Mouse (Mus musculus): ENCODE measurements around the gene Runx2.

Gene Runx2

DNA sequence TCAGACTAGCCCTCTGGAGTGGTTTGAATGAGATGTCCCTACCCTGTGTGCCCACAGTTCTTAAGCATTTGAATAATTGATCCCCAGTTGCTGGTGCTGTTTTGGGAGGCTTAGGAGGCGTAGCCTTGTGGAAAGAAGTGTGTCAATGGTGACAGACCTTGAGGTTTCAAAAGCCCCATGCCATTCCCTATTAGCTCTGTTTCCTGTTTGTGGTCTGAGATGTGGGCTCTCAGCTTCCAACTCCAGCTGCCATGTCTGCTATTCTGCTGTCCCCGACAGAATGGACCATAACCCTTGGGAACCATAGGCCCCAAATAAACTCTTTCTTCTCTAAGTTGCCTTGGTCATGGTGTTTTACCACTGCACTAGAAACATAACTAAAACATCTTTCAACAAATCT lies 194.1 kb downstream of the Runx2 start:
- no peak for DNase-seq (ENCODE audit: low spot score in 2 of 2)

DNA sequence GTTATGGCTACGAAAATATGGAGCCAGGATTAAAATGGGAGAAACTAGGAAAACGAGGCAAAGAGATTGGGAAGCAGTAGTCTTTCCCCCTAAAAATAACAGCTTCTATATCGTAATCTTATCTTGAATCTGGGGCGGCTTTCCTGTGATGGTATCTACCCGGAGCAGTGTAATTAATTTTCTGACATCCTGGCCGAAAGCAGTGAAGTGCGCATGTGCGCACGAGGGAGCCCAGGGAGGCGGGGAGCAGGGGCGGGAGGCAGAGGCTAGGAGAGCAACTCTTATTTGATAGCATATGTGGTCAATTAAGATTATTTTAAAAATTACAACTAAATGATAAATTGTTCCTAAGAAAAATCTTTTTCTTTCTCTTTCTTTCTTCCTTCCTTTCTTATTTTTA lies 195.9 kb downstream of the Runx2 start:
- DNase-seq (ENCODE audit: low spot score in 2 of 2): peak; percentile 44 to 51

DNA sequence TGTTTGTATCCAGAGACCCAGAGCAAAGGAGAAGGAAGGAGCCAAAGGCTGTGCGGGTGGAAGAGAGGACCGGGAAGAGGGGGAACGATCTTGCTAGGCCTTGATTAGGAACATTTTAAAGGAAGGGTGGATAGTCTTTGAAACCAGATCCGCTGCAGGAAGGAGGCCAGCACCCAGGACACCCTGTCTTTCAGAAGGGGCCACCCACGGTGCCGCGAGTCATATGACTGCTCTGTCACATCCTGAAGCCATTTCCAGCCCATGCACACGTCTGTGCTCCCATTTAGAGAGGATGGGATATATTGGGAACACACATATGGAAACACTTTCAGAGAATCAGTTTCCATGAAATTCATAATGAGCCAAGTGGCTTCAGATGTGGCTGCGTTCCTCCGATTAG lies 196.4 kb downstream of the Runx2 start:
- DNase-seq (ENCODE audit: low spot score in 2 of 2): peak; percentile 74 to 79

DNA sequence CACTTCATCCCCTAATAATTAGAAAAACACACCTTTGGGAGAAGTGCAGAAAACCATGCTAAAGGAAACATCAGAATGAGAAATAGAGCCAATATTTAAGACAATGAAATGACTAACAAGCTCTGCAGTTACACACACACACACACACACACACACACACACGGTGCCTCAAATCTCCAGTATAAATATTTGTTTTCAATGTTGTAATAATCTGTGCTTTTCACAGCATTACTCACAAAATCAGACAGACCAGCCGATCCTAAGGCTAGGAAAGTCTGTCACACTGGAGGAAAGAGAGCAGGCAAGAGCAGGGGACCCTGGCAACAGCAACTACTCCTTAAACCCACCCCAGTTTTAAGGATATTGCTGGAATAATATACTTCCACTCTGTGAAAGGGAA lies 196.9 kb downstream of the Runx2 start:
- DNase-seq (ENCODE audit: low spot score in 2 of 2): no peak

- DNase-seq (ENCODE audit: low spot score in 2 of 2): peak; percentile 68 to 78
Observed at GRCm38 (mm10) chr17:44613716-44614715, 200.6 kb downstream of the Runx2 start.

GRCm38 (mm10) chr17:44612641-44613040 lies 202.0 kb downstream of the Runx2 start:
- no peak for DNase-seq (ENCODE audit: low spot score in 2 of 2)

DNA sequence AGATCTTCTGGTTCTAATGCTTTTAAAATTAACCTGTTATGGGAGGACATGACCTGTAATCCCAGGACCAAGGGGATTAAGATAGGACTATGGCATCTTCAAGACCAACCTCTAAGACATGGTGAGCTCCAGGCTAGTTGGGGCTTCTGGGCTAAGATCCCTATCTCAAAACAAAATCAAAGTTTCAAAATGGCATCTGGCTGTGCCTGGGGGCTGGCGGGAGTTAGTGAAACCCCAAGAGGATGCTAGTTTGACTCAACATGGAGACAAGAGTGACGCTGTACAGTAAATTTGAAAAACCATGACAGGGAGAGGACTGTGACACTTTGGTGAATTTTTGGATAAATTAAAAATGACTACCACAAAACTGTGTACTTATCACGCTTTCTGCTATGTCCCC lies 202.6 kb downstream of the Runx2 start:
- no peak for DNase-seq (ENCODE audit: low spot score in 2 of 2)

GRCm38 (mm10) chr17:44611543-44611942 lies 203.1 kb downstream of the Runx2 start:
- DNase-seq (ENCODE audit: low spot score in 2 of 2): no peak

DNA sequence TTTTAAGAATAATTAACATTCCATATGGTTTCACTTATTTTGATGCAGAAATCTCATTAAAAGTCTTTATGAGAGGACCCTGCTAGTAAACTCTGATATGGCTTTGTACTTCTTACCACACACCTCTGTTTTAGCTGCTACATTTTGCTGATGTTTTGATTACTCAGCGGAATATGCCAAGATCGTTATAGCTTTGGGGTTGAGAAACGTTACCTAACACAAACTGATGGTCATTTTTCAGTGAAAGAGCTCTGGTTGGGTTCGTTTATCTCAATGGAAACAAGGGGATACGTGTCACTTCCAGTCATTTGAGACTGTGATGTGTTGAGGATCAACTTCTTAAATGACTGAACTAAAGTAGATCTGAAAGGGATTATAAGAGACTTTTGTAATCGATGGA lies 203.8 kb downstream of the Runx2 start:
- DNase-seq (ENCODE audit: low spot score in 2 of 2): no peak

DNA sequence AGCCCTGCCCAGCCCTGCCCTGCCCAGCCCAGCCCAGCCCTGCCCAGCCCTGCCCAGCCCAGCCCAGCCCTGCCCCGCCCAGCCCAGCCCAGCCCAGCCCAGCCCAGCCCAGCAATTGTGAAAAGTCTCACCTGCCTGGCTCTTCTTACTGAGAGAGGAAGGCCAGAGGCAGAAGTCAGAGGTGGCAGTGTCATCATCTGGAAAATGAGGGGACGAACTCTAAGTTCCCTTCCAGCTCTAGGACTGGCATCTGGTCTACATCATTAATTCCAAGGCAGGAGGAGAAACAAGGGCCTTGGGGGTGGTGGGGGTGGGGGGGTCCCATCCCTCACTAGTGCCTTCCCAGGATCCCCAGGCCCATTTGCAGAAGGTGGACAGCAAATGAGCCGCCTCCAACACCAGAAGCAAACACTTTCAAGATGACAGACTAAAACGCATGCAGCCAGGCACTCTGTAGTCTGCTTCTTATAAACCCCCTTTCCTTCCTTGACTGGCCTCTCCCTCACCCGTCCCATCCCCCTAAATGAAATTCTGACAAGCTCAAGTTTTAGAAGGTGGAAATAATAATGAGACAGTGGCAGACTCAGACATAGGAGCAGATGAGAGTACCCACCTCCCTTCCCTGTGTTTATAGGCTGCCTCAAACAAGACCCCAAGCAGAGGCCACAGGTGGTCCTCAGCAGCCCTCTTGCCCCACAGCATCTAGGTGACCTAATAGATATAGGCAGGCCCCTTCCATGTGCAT lies 204.5 kb downstream of the Runx2 start:
- DNase-seq (ENCODE audit: low spot score in 2 of 2): no peak

DNA sequence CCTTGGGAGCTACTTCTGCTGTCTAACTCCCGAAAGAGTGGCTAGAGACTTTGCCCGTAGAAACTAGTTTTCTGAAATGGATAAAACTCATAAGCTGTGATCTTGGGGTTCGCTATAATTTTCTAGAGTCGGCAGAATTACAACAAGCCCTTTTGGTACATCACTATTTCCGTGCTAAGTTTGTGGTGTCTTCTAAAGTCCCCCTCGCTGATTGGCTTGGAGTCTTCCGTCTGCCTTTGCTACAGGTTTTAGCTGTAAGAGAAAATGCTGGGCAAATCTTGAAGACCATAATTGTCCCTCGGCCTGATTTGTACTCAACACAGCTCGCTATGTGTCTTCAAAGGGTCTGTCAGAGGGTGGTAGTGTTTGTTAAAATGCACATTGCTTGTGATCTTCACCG lies 205.2 kb downstream of the Runx2 start:
- DNase-seq (ENCODE audit: low spot score in 2 of 2): no peak

GRCm38 (mm10) chr17:44608907-44609306 lies 205.7 kb downstream of the Runx2 start:
- DNase-seq (ENCODE audit: low spot score in 2 of 2): no peak

DNA sequence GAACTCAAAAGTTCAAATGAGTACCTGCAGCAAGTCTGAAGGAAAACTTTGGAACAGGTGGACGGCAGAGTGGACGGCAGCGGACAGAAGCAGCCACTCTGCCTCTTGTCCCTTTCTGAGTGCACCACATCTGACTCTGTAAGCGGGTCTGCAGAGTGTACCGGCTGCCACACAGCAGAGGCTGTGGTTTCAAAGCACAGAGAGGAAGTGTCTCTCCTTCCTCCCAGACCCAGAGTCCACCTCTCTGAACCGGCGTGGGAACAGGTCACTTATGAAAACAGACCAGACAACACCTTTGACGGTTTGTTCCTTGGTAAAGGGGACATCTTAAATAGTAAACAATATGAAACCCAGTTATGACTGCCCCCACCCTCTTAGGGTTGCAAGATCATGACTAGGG lies 207.2 kb downstream of the Runx2 start:
- DNase-seq (ENCODE audit: low spot score in 2 of 2): no peak

- DNase-seq (ENCODE audit: low spot score in 2 of 2): no peak
Observed at GRCm38 (mm10) chr17:44606245-44606644, 208.4 kb downstream of the Runx2 start.

GRCm38 (mm10) chr17:44605749-44606148 lies 208.8 kb downstream of the Runx2 start:
- DNase-seq (ENCODE audit: low spot score in 2 of 2): no peak

GRCm38 (mm10) chr17:44603170-44603569 lies 211.4 kb downstream of the Runx2 start:
- no peak for DNase-seq (ENCODE audit: low spot score in 2 of 2)

DNA sequence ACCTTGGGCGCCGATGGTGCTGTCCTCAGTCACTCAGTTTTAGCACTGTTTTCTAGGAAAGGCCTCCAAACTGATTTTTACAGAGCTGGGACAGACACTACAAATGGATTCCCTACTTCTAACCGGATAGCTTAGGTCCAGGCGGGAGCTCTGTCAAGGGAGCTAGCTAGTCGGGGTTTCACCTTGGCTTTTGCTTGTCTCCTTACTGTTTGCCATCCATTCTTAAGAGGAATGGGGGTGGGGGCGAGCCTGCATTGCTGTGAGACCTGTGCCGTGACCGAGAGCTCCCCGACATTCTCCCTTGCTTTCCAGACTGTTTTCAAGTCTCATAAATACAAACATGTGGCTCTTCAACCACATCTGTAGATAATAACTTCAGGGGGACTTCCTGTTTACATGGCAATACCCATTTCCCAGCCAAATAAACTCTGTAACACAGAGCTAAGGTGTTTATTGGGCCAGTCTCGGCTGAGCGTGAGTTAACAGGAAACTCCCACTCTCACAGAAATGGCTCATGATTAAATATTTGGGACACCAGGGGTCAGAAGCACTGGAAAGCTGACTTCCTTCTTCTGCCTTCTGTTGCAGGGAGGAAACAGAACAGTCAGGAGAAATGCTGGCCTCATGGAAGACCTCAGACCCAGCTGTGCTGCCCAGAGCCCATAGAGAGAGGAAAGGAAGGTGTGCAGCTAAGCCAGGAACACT lies 213.1 kb downstream of the Runx2 start:
- DNase-seq (ENCODE audit: low spot score in 2 of 2): no peak

- DNase-seq (ENCODE audit: low spot score in 2 of 2): no peak
Observed at GRCm38 (mm10) chr17:44599856-44600255, 214.7 kb downstream of the Runx2 start.

DNA sequence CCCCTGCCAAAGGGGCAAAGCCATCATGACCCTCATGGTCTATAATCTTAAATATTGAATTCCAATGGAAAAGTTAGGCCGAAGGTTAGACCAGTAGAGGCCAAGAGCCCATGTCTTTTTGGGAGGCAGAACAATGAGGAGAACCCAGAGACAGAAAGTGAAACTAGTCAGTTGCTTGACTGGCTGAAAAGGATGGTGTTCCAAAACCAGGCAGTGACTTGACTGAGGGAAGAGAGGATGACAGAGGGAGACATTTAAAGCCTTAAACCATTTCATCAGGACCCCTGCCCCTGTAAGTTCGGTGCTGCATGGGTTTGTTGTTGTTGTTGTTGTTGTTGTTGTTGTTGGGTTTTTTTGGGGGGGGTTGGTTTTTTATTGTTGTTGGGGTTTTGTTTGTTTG lies 215.5 kb downstream of the Runx2 start:
- no peak for DNase-seq (ENCODE audit: low spot score in 2 of 2)

- DNase-seq (ENCODE audit: low spot score in 2 of 2): no peak
Observed at GRCm38 (mm10) chr17:44597918-44598504, 216.6 kb downstream of the Runx2 start.

- no peak for DNase-seq (ENCODE audit: low spot score in 2 of 2)
Observed at GRCm38 (mm10) chr17:44592737-44593090, 221.9 kb downstream of the Runx2 start.
